Mouse (Mus musculus): ENCODE measurements at regions not wholly inside any gene's neighbourhood (a gene's known extent, or its start where the extent isn't known, plus 50 kb on each side); places are given as distances from the start of the nearest gene placed in this dataset.
A peak's percentile ranks its signal among the peaks of the same experiment; 100 is the strongest.
"Not testable (repeated sequence)": the region's sequence is repeated elsewhere in the genome, so short reads cannot be mapped to it uniquely, and the experiment has no call there.

- no peak for DNase-seq
Observed at GRCm38 (mm10) chr1:95397188-95397587, 83.8 kb downstream of the Fam174a start.

GRCm38 (mm10) chr1:95399764-95400163 lies 86.3 kb downstream of the Fam174a start:
- DNase-seq = no peak

- no peak for DNase-seq
Observed at GRCm38 (mm10) chr1:95422253-95422652, 108.8 kb downstream of the Fam174a start.

GRCm38 (mm10) chr1:95425420-95425819 lies 112.0 kb downstream of the Fam174a start:
- no peak for DNase-seq

- DNase-seq = no peak
Observed at GRCm38 (mm10) chr1:95437155-95437554, 123.7 kb downstream of the Fam174a start.

GRCm38 (mm10) chr1:95445541-95445940 lies 132.1 kb downstream of the Fam174a start:
- DNase-seq = no peak

GRCm38 (mm10) chr1:95448962-95449558 lies 135.6 kb downstream of the Fam174a start:
- DNase-seq = no peak

- DNase-seq = no peak
Observed at GRCm38 (mm10) chr1:95450920-95451332, 137.5 kb downstream of the Fam174a start.

- DNase-seq = peak; percentile 79
Observed at GRCm38 (mm10) chr1:95451755-95452154, 138.3 kb downstream of the Fam174a start.

GRCm38 (mm10) chr1:95454246-95454645 lies 140.8 kb downstream of the Fam174a start:
- DNase-seq = no peak

GRCm38 (mm10) chr1:95459355-95459754 lies 145.9 kb downstream of the Fam174a start:
- DNase-seq = no peak

GRCm38 (mm10) chr1:95468095-95468494 lies 154.7 kb downstream of the Fam174a start:
- no peak for DNase-seq

GRCm38 (mm10) chr1:95468772-95469171 lies 155.3 kb downstream of the Fam174a start:
- DNase-seq = no peak

GRCm38 (mm10) chr1:95470491-95470890 lies 157.1 kb downstream of the Fam174a start:
- no peak for DNase-seq

- no peak for DNase-seq
Observed at GRCm38 (mm10) chr1:95493004-95493403, 174.4 kb downstream of the St8sia4 start.

- not testable (repeated sequence) for DNase-seq
Observed at GRCm38 (mm10) chr1:95500671-95501070, 166.7 kb downstream of the St8sia4 start.

- DNase-seq = no peak
Observed at GRCm38 (mm10) chr1:95508718-95509117, 158.7 kb downstream of the St8sia4 start.

- no peak for DNase-seq
Observed at GRCm38 (mm10) chr1:95528726-95529125, 138.6 kb downstream of the St8sia4 start.

- no peak for DNase-seq
Observed at GRCm38 (mm10) chr1:95531017-95531416, 136.4 kb downstream of the St8sia4 start.

Measured in right cerebral cortex, postnatal 14 days (tissue).